Mouse (Mus musculus) liver, embryonic 16.5 days (tissue): Measurements from ENCODE around the gene Adgrl1. TPM values are rescaled to one million over a fixed set of nuclear protein-coding genes. Genes with fewer than 3 reads are reported as not detected.

Experiments
- ATAC-seq: fragments of 200-750 bp; cut with Nextera tagmentation; 2 replicates; pipeline ENCODE4 v1.8.0; 2017; ENCODE audit warnings: low read depth, mild to moderate bottlenecking, moderate number of reproducible peaks, moderate library complexity
- H3K27ac ChIP-seq: fragments of 300-500 bp; sonication (generic); 2 replicates; pipeline ENCODE4 v1.5.1; 2014; ENCODE audit warnings: mild to moderate bottlenecking, low read length
- H3K27me3 ChIP-seq: fragments of 300-500 bp; sonication (generic); 2 replicates; pipeline ENCODE4 v1.6.1; 2014; ENCODE audit warnings: low read depth, low read length, mixed read lengths; ENCODE audit not compliant: control insufficient read depth, insufficient read depth
- H3K36me3 ChIP-seq: fragments of 300-500 bp; sonication (generic); 2 replicates; pipeline ENCODE4 v1.6.1; 2014; ENCODE audit warnings: mild to moderate bottlenecking; ENCODE audit not compliant: control insufficient read depth, insufficient read depth
- H3K4me1 ChIP-seq: fragments of 300-500 bp; sonication (generic); 2 replicates; pipeline ENCODE4 v1.6.1; 2014; ENCODE audit warnings: low read depth, low read length, mixed read lengths; ENCODE audit not compliant: control insufficient read depth
- H3K4me2 ChIP-seq: fragments of 300-500 bp; sonication (generic); 2 replicates; pipeline ENCODE4 v1.6.1; 2014; ENCODE audit warnings: low read depth, low read length, mixed read lengths
- H3K4me3 ChIP-seq: fragments of 300-500 bp; sonication (generic); 2 replicates; pipeline ENCODE4 v1.5.1; 2014; ENCODE audit warnings: low read depth, mild to moderate bottlenecking, low read length
- H3K9ac ChIP-seq: fragments of 300-500 bp; sonication (generic); 2 replicates; pipeline ENCODE4 v1.6.1; 2014; ENCODE audit warnings: low read depth, low read length
- H3K9me3 ChIP-seq: fragments of 300-500 bp; sonication (generic); replicated peaks from 2 replicates; pipeline ENCODE4 v1.6.1; 2016; ENCODE audit warnings: low read length; ENCODE audit not compliant: control insufficient read depth
- WGBS: fragments of 180-500 bp; shearing (Covaris S2); extraction: QIAGEN DNeasy Blood & Tissue Kit; methylation state at CpG from one replicate; pipeline ENCODE4 v1.1.7; 2014; ENCODE audit not compliant: insufficient replicate concordance; 5-methylcytosine and 5-hydroxymethylcytosine counted together
- polyA plus RNA-seq: library from polyadenylated mRNA; unstranded; fragments of >200 nt; fragmentation: Nextera tagmentation; extraction: Ambion mirVana; gene quantifications from 2 replicates; pipeline ENCODE4 v1.2.1, GENCODE M21; 2015

Gene Adgrl1
- polyA plus RNA-seq, 1 experiment from 2014 or later = 1.2 TPM

- peaks cover 15% of the 10 kb centered on the region for H3K4me1 ChIP-seq
Observed at GRCm38 (mm10) chr8:83914232-83914631, 14.3 kb downstream of the Adgrl1 start.

GRCm38 (mm10) chr8:83914860-83915259, 15.0 kb downstream of the Adgrl1 start:
- peaks cover 18% of the 10 kb centered on the region for H3K4me1 ChIP-seq
- ATAC-seq = 0 out of 2 replicates have a peak, but pooled peaks have one; percentile 27
- no peak overlapping the region for H3K4me3 ChIP-seq

More at GRCm38 (mm10) chr8:83914232-83914631, 14.3 kb downstream of the Adgrl1 start:
- ATAC-seq = no peak
- Histone ChIP-seq H3K27ac (no peak overlapping the region), H3K27me3 (no peaks in the 10 kb centered on the region), H3K36me3 (no peaks in the 10 kb centered on the region), H3K4me3 (no peak overlapping the region), H3K9ac (no peak overlapping the region), H3K9me3 (no peaks in the 10 kb centered on the region), H3K4me2 (no peak overlapping the region)
- WGBS = 20% methylated on average over 3 of the region's 3 CpGs

GRCm38 (mm10) chr8:83916015-83916414, 16.1 kb downstream of the Adgrl1 start:
- H3K4me1 ChIP-seq = peaks cover 18% of the 10 kb centered on the region
- H3K36me3 ChIP-seq = no peaks in the 10 kb centered on the region

More at GRCm38 (mm10) chr8:83914860-83915259, 15.0 kb downstream of the Adgrl1 start:
- no peaks in the 10 kb centered on the region for H3K27me3 ChIP-seq
- 17% methylated on average over 5 of the region's 5 CpGs for WGBS
- H3K36me3 ChIP-seq = no peaks in the 10 kb centered on the region
- no peaks in the 10 kb centered on the region for H3K9me3 ChIP-seq
- H3K9ac ChIP-seq = no peak overlapping the region
- H3K27ac ChIP-seq = no peak overlapping the region
- no peak overlapping the region for H3K4me2 ChIP-seq

GRCm38 (mm10) chr8:83917566-83917965, 17.7 kb downstream of the Adgrl1 start:
- Histone ChIP-seq H3K9me3 (no peaks in the 10 kb centered on the region), H3K9ac (no peak overlapping the region), H3K27me3 (no peaks in the 10 kb centered on the region), H3K27ac (no peak overlapping the region), H3K4me1 (peaks cover 18% of the 10 kb centered on the region), H3K4me3 (no peak overlapping the region), H3K36me3 (no peaks in the 10 kb centered on the region), H3K4me2 (no peak overlapping the region)
- 58% methylated on average over 6 of the region's 6 CpGs for WGBS
- ATAC-seq = no peak

More at GRCm38 (mm10) chr8:83916015-83916414, 16.1 kb downstream of the Adgrl1 start:
- H3K27me3 ChIP-seq = no peaks in the 10 kb centered on the region
- no peak overlapping the region for H3K27ac ChIP-seq
- H3K4me3 ChIP-seq = no peak overlapping the region
- 49% methylated on average over 5 of the region's 5 CpGs for WGBS
- H3K9ac ChIP-seq = no peak overlapping the region
- no peak overlapping the region for H3K4me2 ChIP-seq
- H3K9me3 ChIP-seq = no peaks in the 10 kb centered on the region
- ATAC-seq = no peak

GRCm38 (mm10) chr8:83921558-83921957, 21.7 kb downstream of the Adgrl1 start:
- WGBS = 60% methylated on average over 3 of the region's 3 CpGs
- Histone ChIP-seq H3K9ac (no peak overlapping the region), H3K9me3 (no peaks in the 10 kb centered on the region), H3K27ac (no peak overlapping the region), H3K4me3 (no peak overlapping the region), H3K27me3 (no peaks in the 10 kb centered on the region), H3K4me1 (peaks cover 12% of the 10 kb centered on the region), H3K4me2 (no peak overlapping the region), H3K36me3 (no peaks in the 10 kb centered on the region)
- no peak for ATAC-seq

GRCm38 (mm10) chr8:83922727-83923126, 22.8 kb downstream of the Adgrl1 start:
- Histone ChIP-seq H3K27ac (no peak overlapping the region), H3K4me3 (no peak overlapping the region), H3K9me3 (no peaks in the 10 kb centered on the region), H3K27me3 (no peaks in the 10 kb centered on the region), H3K4me1 (peaks cover 9% of the 10 kb centered on the region), H3K9ac (no peak overlapping the region), H3K36me3 (no peaks in the 10 kb centered on the region), H3K4me2 (no peak overlapping the region)
- 80% methylated on average over 8 of the region's 8 CpGs for WGBS
- no peak for ATAC-seq

- no peak overlapping the region for H3K4me3 ChIP-seq
Observed at GRCm38 (mm10) chr8:83924585-83924984, 24.7 kb downstream of the Adgrl1 start.

GRCm38 (mm10) chr8:83926266-83926665, 26.4 kb downstream of the Adgrl1 start:
- Histone ChIP-seq H3K36me3 (no peaks in the 10 kb centered on the region), H3K9ac (no peak overlapping the region), H3K4me3 (no peak overlapping the region), H3K27me3 (no peaks in the 10 kb centered on the region), H3K27ac (no peak overlapping the region), H3K4me2 (no peak overlapping the region), H3K4me1 (no peaks in the 10 kb centered on the region), H3K9me3 (no peaks in the 10 kb centered on the region)
- 63% methylated on average over 7 of the region's 7 CpGs for WGBS
- ATAC-seq = no peak

More at GRCm38 (mm10) chr8:83924585-83924984, 24.7 kb downstream of the Adgrl1 start:
- Histone ChIP-seq H3K9me3 (no peaks in the 10 kb centered on the region), H3K4me2 (no peak overlapping the region), H3K36me3 (no peaks in the 10 kb centered on the region), H3K9ac (no peak overlapping the region), H3K27ac (no peak overlapping the region), H3K27me3 (no peaks in the 10 kb centered on the region), H3K4me1 (no peaks in the 10 kb centered on the region)
- WGBS = 77% methylated on average over 5 of the region's 5 CpGs
- ATAC-seq = no peak

GRCm38 (mm10) chr8:83934222-83934621, 34.3 kb downstream of the Adgrl1 start:
- Histone ChIP-seq H3K27ac (no peak overlapping the region), H3K36me3 (no peaks in the 10 kb centered on the region), H3K9me3 (no peaks in the 10 kb centered on the region), H3K4me2 (no peak overlapping the region), H3K27me3 (no peaks in the 10 kb centered on the region), H3K9ac (no peak overlapping the region), H3K4me3 (no peak overlapping the region), H3K4me1 (no peaks in the 10 kb centered on the region)
- no peak for ATAC-seq
- WGBS = 74% methylated on average over 5 of the region's 5 CpGs
